Mouse (Mus musculus): ENCODE results near the gene Ahdc1. TPM values are rescaled to one million over a fixed set of nuclear protein-coding genes. Genes with fewer than 3 reads are reported as not detected.

Gene Ahdc1
- polyA plus RNA-seq, 1 experiment from 2014 or later = 6.3 TPM

DNA sequence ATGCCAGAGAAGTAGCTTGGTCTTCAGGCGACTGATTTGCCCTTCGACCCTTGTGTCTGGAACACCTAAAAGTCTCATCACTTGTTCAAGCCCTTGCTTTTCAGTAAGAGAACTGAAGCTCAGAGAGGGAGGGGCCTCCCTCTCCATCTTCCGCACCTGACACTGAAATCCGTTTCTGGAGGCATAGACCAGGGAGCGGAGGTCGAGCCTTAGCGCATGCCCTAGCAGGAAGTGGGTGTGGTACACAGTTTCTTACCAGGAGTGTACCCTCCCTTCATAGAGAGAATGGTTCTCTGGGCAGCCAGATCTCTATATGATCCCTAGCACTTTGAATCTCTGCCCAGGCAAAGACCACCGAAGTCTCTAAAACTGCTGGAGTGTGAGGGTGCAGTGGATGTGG lies 62.1 kb downstream of the Ahdc1 start:
- Histone ChIP-seq H3K36me3 (peaks cover 40% of the 10 kb centered on the region), H3K27me3 (no peaks in the 10 kb centered on the region), H3K9me3 (replicated peaks) (no peaks in the 10 kb centered on the region), H3K27ac (no peak overlapping the region; the same call in 1 of the 2 replicates), H3K4me3 (no peak overlapping the region), H3K9ac (no peak overlapping the region), H3K4me2 (no peak overlapping the region), H3K4me1 (replicated peaks) (peaks cover 65% of the 10 kb centered on the region)
- 60% methylated on average over 8 of the region's 8 CpGs for WGBS
- ATAC-seq (replicated peaks; ENCODE audit: insufficient number of reproducible peaks, insufficient read depth, low FRiP score, low read depth) = no peak

DNA sequence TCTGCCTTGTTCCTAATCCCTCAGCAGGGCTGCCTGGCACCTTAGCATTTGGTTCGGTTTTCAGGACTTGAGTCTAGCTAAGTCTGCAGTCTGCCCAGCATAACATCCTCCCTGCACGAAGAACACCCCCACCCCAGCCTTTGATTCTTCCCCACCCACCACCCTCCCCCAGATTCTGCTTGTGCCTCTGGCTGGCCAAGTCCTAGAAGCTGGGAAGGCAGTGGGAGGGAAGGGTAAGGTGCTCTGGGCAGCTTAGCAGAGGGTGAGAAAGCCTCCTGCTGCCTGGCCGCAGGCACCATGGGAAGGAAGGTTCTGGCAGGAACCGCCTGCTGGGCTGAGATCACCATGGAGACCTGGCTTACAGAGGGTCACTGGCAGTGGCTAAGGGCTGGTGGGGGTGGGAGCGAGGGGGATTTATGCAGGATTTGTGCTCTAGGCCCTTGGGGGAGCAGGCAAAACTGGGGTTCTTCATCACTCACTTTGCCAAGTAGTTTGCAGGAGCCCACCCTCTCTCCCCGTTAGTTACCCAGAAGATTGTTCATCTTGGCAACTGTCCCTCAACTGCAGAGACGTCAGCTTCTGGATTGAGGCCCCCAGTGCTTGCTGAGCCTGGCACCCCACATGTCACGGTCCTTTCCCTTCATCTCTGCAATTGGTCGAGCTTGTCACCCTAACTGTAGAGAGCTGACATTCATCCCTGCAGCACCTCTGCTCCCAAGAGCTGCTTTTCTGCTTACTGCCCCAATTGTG lies 63.2 kb downstream of the Ahdc1 start:
- Histone ChIP-seq H3K27ac (peak overlapping the region; percentile 52), H3K4me1 (replicated peaks) (peaks cover 65% of the 10 kb centered on the region), H3K9ac (peak overlapping the region; percentile 16; the same call in 1 of the 2 replicates), H3K36me3 (peaks cover 35% of the 10 kb centered on the region), H3K9me3 (replicated peaks) (no peaks in the 10 kb centered on the region), H3K27me3 (no peaks in the 10 kb centered on the region), H3K4me2 (no peak overlapping the region), H3K4me3 (no peak overlapping the region)
- WGBS = 41% methylated on average over 9 of the region's 9 CpGs
- ATAC-seq (replicated peaks; ENCODE audit: insufficient number of reproducible peaks, insufficient read depth, low FRiP score, low read depth) = 0 out of 2 replicates have a peak, but pooled peaks have one; percentile 28

DNA sequence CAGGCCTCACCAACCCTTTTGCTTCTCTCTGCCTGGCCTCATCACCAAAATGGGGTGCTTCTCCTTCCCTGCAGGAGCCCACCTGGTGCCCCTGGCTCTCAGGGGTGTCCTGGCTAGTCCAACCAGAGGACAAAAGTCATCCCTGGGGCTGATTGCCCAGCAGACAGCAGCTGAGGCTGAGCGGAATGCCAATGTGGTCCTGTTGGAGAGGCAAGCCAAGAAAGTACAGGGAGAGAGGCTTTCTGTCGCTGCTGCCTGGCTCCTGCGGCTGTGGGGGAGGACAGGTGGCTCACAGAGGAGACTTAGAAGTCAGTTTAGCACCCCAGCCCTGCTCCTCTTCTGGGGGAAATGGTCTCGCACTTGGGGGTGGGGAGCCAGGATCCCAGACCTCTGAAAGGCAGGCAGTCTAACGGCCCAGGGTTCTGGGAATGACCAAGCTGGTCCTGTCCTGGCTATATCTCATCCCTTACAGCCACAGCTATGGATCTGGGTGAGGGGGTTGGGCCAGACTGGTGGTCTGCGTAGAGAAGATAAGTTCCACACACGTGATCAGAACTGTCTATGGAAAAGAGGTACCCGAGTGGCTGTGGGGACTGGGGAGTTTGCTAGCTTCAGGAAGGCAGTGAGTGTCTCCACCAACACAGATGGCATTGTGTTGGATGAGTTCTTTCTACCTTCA lies 64.0 kb downstream of the Ahdc1 start:
- peak overlapping the region; percentile 52 for H3K27ac ChIP-seq
- H3K9ac ChIP-seq = no peak overlapping the region
- no peak overlapping the region for H3K4me2 ChIP-seq
- peaks cover 29% of the 10 kb centered on the region for H3K36me3 ChIP-seq
- H3K4me1 ChIP-seq (replicated peaks) = peaks cover 66% of the 10 kb centered on the region
- no peaks in the 10 kb centered on the region for H3K27me3 ChIP-seq
- H3K9me3 ChIP-seq (replicated peaks) = no peaks in the 10 kb centered on the region
- WGBS = 36% methylated on average over 8 of the region's 8 CpGs
- no peak overlapping the region for H3K4me3 ChIP-seq
- ATAC-seq (replicated peaks; ENCODE audit: insufficient number of reproducible peaks, insufficient read depth, low FRiP score, low read depth) = no peak

DNA sequence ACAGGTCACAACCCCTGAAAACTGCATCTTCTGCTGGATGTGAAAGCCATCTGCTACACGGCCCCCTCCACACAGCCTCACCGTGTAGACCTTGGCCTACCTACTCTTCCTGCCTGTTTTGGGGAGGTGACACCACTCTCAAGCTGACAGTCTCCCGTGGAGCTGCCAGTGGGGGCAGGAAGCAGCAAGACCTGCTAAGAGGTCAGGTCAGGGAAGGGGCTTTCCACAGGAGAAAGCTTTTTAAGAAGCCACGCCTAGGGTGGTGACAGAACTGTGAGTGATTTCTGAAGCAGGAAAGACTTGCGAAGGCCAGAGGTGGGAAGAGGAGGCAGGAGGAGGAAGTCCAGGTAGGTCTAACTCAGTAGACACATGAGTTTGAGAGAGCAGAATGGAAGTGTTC lies 67.9 kb downstream of the Ahdc1 start:
- Histone ChIP-seq H3K9ac (no peak overlapping the region), H3K9me3 (replicated peaks) (no peaks in the 10 kb centered on the region), H3K4me1 (replicated peaks) (peaks cover 49% of the 10 kb centered on the region), H3K36me3 (peaks cover 12% of the 10 kb centered on the region; the same call in 1 of the 2 replicates), H3K4me2 (no peak overlapping the region), H3K27me3 (no peaks in the 10 kb centered on the region), H3K27ac (peak overlapping the region; percentile 37), H3K4me3 (no peak overlapping the region)
- no peak for ATAC-seq (replicated peaks; ENCODE audit: insufficient number of reproducible peaks, insufficient read depth, low FRiP score, low read depth)
- WGBS = 34% methylated on average over 5 of the region's 5 CpGs

DNA sequence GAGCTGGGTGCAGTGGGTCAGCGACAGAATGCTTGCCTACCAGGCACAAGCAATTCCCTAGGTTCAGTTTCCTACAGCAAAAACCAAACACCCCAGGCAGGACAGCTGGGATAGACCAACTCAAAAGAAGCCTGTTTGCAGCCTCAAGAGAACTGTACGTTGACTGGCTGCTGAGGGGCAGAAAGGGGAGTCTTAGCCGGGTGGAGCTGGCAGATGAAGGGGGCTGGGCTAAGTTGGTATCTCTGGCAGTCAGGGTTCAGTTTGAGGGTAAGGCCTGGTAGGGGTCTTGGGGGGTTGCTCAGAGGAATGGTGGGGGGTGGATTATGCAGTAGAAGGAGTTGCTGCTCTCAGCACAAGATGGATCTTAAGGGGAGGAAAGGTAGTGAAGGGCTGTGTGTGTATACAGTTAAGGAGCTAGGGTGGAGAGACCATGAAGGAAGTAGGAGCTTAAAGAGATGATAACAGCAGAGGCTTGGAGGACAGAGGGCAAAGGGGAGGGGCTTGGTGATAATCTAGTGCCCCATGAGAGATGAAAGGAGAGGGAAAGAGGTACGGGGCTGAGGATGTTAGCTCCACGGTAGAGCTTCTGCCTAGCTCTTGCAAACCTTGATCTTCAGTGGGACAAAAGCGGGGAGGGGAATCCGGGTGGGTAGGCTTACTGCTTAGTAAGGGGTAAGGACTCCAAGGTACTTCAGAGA lies 68.5 kb downstream of the Ahdc1 start:
- Histone ChIP-seq H3K9me3 (replicated peaks) (no peaks in the 10 kb centered on the region), H3K4me3 (no peak overlapping the region), H3K4me1 (replicated peaks) (peaks cover 47% of the 10 kb centered on the region), H3K27me3 (no peaks in the 10 kb centered on the region), H3K4me2 (no peak overlapping the region), H3K9ac (peak overlapping the region; percentile 18; the same call in 1 of the 2 replicates), H3K27ac (peak overlapping the region; percentile 37), H3K36me3 (peaks cover 12% of the 10 kb centered on the region; the same call in 1 of the 2 replicates)
- ATAC-seq (replicated peaks; ENCODE audit: insufficient number of reproducible peaks, insufficient read depth, low FRiP score, low read depth) = no peak
- WGBS = 30% methylated on average over 7 of the region's 7 CpGs

DNA sequence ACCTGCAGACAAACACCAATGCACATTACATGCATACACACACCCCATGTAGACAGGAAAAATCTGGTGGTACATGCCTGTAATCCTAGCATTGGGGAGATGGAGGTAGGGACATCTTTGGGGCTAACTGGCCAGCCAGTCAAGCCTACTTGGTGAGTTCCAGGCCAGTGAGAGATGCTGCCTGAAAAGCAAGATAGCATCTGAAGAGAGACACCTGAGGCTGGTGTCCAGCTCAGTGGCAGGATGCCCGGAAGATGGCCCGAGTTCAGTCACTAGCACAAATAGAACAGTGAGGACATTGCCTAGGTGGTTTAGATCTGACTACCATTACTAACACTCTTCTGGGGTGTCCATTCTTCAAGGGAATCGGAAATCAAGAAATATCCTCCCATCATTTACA lies 69.8 kb downstream of the Ahdc1 start:
- ATAC-seq (replicated peaks; ENCODE audit: insufficient number of reproducible peaks, insufficient read depth, low FRiP score, low read depth) = no peak
- Histone ChIP-seq H3K9ac (no peak overlapping the region), H3K4me3 (no peak overlapping the region), H3K4me2 (no peak overlapping the region), H3K27ac (no peak overlapping the region), H3K4me1 (replicated peaks) (peaks cover 50% of the 10 kb centered on the region), H3K9me3 (replicated peaks) (no peaks in the 10 kb centered on the region), H3K27me3 (no peaks in the 10 kb centered on the region), H3K36me3 (peaks cover 12% of the 10 kb centered on the region; the same call in 1 of the 2 replicates)
- WGBS = 79% methylated on average over 3 of the region's 3 CpGs

DNA sequence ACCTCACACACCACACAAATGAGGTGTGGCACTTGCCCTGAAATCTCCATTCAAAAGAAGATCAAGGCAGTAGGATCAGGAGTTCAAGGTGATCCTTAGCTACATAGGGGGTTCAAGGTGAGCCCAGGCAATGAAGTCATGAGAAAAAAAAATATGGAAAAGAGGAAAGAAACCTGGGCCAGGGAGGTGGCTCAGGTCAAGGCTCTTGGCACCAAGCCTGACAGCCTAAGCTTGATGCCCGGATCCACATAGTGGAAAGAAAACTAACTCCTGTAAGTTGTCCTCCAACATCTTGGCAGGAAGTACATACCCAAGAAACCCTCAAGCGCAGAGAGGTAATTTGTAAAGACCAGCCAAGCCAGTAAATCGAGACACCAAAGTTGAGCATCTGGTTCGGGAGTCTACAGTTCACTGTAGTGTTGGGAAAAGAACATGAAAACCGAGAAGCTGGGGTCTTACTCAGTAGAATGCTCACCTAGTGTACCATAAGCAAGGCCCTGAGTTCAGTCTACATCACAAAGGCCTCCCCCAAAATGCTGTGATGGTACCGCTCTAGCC lies 71.2 kb downstream of the Ahdc1 start:
- no peak for ATAC-seq (replicated peaks; ENCODE audit: insufficient number of reproducible peaks, insufficient read depth, low FRiP score, low read depth)
- 76% methylated on average over 6 of the region's 6 CpGs for WGBS
- H3K9ac ChIP-seq = no peak overlapping the region
- no peaks in the 10 kb centered on the region for H3K27me3 ChIP-seq
- H3K9me3 ChIP-seq (replicated peaks) = no peaks in the 10 kb centered on the region
- H3K36me3 ChIP-seq = peaks cover 12% of the 10 kb centered on the region; the same call in 1 of the 2 replicates
- no peak overlapping the region for H3K4me2 ChIP-seq
- H3K4me1 ChIP-seq (replicated peaks) = peaks cover 61% of the 10 kb centered on the region
- H3K4me3 ChIP-seq = no peak overlapping the region
- no peak overlapping the region for H3K27ac ChIP-seq

DNA sequence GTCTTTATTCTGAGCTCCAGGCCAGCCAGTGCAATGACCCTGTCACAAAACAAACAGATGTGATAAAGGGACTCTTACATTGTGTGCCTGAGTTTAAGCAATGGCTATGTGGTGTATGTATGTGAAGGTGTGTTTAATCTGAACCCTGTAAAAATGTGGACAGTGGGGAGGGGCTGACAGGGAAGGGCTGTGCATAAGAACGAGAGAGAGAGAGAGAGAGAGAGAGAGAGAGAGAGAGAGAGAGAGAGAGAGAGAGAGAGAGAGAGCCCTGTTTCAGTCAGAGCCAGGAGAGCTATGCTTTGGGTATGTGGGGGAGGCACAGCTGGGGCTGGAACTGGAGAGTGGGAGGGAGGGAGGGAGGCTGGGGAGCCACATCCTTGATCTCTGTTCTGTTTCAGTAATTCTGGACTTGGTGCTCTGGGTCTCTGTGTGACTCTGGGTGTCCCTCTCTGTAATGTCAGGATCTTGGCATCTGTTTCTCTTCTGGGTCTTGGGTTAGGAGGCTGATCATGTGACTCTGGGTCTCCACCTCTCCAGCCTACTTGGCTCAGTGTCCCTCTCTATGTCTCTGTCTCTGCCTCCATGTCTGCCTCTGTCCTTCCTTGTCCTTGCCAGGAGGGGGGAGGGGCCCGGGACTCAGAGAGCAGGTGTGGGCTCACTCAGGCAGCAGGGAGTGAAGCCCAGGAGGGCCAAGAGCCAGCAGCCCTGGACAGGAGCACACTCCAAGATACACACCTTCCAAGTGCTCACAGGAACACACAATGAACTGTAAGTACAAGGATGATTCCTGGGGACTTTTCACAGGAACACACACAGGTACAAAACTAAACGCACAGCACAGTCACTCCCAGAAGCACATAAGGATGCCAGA lies 73.2 kb downstream of the Ahdc1 start:
- Histone ChIP-seq H3K9me3 (replicated peaks) (no peaks in the 10 kb centered on the region), H3K4me2 (peak overlapping the region; percentile 95), H3K36me3 (peaks cover 6% of the 10 kb centered on the region; the same call in 1 of the 2 replicates), H3K27me3 (no peaks in the 10 kb centered on the region), H3K4me3 (peak overlapping the region; percentile 52), H3K27ac (peak overlapping the region; percentile 95), H3K9ac (peak overlapping the region; percentile 62), H3K4me1 (replicated peaks) (peaks cover 63% of the 10 kb centered on the region)
- ATAC-seq (replicated peaks; ENCODE audit: insufficient number of reproducible peaks, insufficient read depth, low FRiP score, low read depth) = peak; percentile 71
- WGBS = 8% methylated on average over 3 of the region's 3 CpGs

DNA sequence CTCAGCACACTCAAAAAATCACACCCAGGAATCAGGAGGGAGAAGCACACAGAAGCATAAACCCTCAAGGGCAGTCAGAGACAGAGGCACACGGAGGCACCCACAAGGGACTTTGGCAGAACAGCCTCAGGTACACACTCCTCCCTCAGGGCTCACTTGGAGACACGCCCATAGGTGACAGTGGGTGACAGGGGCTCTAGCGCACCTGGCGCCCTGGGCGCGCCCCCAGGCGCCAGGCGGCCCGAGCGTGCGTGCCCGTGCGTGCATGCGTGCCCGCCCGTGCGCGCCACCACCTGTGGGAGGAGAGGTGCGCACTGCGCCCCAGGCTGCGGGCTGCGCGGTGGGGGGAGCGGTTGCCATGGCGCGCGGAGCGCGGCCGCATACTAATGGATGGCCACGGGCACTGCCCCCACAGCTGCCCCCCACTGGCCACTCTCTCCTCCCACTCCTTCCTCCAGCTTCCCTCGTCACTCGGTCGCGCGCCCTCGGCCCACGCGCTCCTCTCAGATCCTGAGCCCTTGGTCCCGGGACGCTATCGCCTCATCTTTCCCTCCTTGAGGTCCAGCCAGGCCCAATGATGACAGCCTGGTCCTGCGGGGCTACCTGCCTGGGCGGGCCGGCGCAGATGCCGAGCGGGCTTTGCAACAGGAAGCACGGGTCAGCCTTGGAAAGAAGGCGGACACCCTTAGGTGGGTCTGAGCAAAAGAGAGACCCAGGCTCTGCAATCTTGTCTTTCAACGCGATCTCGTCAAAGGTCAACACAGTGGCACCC lies 74.1 kb downstream of the Ahdc1 start:
- ATAC-seq (replicated peaks; ENCODE audit: insufficient number of reproducible peaks, insufficient read depth, low FRiP score, low read depth) = peak; percentile 41
- WGBS = 1% methylated on average over 53 of the region's 53 CpGs
- H3K27ac ChIP-seq = peak overlapping the region; percentile 95
- H3K9ac ChIP-seq = peak overlapping the region; percentile 62
- H3K9me3 ChIP-seq (replicated peaks) = no peaks in the 10 kb centered on the region
- peak overlapping the region; percentile 95 for H3K4me2 ChIP-seq
- no peaks in the 10 kb centered on the region for H3K27me3 ChIP-seq
- peaks cover 5% of the 10 kb centered on the region; the same call in 1 of the 2 replicates for H3K36me3 ChIP-seq
- peaks cover 67% of the 10 kb centered on the region for H3K4me1 ChIP-seq (replicated peaks)
- H3K4me3 ChIP-seq = peak overlapping the region; percentile 52

DNA sequence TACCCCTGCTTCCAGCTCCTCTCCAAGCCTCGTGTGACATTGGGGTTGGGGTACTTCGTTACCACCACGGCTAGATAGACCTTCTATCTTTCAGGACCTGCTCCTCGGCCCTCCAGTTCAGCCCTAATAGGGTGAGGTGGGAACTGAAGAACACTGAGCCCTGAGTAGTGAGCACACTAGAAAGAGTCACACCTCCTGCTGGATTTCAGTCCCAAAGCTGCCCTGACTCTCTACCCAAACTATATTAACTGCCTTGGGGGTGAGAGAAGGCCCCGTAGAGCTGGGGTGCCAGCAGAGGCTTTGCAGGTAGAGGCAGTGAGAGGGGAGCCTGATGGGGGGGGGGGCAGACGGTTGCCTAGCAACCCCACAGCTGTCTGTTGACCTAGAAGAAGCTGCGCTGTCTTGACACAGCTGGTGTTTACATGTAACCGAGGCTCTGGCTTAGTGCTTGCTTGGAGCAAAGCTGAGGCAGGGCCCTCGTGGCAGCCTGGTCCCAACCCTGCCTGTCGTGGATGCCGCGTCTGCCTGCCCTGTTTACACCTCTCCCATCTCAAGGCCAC lies 74.8 kb downstream of the Ahdc1 start:
- H3K4me3 ChIP-seq = peak overlapping the region; percentile 52
- peaks cover 74% of the 10 kb centered on the region for H3K4me1 ChIP-seq (replicated peaks)
- H3K9ac ChIP-seq = peak overlapping the region; percentile 62
- H3K27me3 ChIP-seq = no peaks in the 10 kb centered on the region
- peak overlapping the region; percentile 95 for H3K4me2 ChIP-seq
- no peak for ATAC-seq (replicated peaks; ENCODE audit: insufficient number of reproducible peaks, insufficient read depth, low FRiP score, low read depth)
- WGBS = 22% methylated on average over 12 of the region's 12 CpGs
- H3K9me3 ChIP-seq (replicated peaks) = no peaks in the 10 kb centered on the region
- H3K36me3 ChIP-seq = no peaks in the 10 kb centered on the region
- H3K27ac ChIP-seq = peak overlapping the region; percentile 95
